Mouse (Mus musculus): ENCODE measurements around the gene Rassf3. TPM values are rescaled to one million over a fixed set of nuclear protein-coding genes. Genes with fewer than 3 reads are reported as not detected.

The Rassf3 gene
- total RNA-seq, 1 experiment from 2014 or later: 19.2 TPM

DNA sequence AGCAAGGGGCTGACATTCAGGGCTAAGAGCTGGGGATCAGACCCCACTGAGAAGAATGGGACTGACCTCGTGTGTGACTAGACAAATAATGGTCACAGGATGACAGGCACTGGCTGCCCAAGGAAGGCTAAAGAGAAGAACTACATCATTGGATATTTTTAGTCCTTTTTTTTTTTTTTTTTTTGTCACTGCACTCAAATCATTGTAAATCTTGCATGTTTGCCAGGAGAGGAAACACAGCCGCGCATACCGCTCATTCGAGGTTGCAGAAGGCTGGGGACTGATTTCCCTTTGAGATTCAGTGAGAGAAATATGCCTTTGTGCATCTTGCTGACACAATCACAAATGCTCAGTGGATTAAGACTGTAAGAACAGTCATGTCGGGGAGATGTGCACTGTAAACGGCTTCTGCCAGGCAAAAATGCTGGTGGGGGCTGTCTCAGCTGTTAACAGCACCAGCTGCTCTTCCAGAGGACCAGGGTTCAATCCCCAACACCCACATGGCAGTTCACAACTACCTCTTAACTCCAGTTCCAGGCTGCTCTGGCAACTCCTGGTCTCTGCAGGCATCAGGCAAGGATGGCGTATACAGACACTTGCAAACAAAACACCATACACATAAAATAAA, 4.5 kb downstream of the Rassf3 start:
- 0 out of 4 replicates have a peak, but pooled peaks of 1 of the 2 experiments have one; percentile 8 for ATAC-seq (replicated peaks in 1 of 2; ENCODE audit: insufficient read depth in 1 of 2, low FRiP score in 2 of 2, low TSS enrichment in 1 of 2, low read depth in 1 of 2, poor library complexity in 2 of 2, severe bottlenecking in 2 of 2)

DNA sequence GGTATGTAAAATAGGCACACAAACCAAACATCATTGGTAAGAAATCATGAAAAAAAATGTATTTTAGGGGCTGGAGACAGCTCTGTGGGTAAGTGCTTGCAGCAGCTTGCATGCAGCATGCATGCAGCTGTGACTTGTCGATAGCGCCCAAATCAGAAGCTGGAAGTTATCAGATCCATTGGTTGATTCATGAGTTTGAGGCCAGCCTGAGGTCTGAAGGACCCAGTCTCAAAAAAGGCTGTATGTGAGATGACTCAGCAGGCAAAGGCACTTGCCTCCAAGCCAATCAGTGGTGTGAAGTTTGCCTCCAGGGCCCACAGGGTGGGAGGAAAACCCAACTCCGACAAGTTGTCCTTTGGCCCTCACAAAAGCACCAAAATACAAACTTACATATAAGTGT, 6.5 kb downstream of the Rassf3 start:
- no peak for ATAC-seq (replicated peaks in 1 of 2; ENCODE audit: insufficient read depth in 1 of 2, low FRiP score in 2 of 2, low TSS enrichment in 1 of 2, low read depth in 1 of 2, poor library complexity in 2 of 2, severe bottlenecking in 2 of 2)

DNA sequence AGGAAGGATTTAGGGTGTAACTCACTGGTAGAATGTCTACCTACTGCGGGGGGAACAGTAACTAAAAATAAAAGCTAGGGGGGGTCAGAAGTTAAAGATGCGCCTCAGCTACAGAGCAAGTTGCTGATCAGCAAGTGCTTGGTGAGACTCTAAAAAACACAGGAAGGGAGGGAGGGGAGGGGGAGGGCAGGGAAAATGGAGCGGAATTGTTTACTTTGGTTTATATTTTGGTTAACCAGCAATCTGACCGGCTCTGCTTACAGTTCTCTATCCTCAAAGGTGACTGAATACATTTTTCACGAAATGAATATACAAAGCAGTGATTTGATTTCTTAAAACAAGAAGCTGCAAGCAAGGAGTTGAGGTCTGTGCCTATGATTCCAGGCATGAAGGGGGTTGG, 7.2 kb downstream of the Rassf3 start:
- ATAC-seq (replicated peaks in 1 of 2; ENCODE audit: insufficient read depth in 1 of 2, low FRiP score in 2 of 2, low TSS enrichment in 1 of 2, low read depth in 1 of 2, poor library complexity in 2 of 2, severe bottlenecking in 2 of 2): no peak

DNA sequence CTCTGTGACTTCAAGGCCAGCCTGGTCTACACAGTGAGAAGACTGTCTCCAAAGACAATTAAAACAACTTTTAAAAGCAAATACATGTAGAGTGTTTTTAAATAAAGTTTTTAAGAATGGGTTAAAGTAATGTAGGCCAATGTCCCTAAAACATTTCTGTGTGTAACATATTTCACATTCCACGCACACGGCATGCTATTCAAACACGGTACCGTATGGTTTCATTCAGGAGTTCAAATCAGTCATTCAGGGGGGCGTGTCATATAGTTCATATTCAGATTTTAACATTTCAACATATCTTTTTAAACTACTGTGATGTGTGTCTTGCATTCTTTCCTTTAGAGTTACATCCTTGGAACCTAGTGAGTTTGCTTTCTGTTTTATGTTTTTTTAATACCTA, 7.9 kb downstream of the Rassf3 start:
- no peak for ATAC-seq (replicated peaks in 1 of 2; ENCODE audit: insufficient read depth in 1 of 2, low FRiP score in 2 of 2, low TSS enrichment in 1 of 2, low read depth in 1 of 2, poor library complexity in 2 of 2, severe bottlenecking in 2 of 2)

DNA sequence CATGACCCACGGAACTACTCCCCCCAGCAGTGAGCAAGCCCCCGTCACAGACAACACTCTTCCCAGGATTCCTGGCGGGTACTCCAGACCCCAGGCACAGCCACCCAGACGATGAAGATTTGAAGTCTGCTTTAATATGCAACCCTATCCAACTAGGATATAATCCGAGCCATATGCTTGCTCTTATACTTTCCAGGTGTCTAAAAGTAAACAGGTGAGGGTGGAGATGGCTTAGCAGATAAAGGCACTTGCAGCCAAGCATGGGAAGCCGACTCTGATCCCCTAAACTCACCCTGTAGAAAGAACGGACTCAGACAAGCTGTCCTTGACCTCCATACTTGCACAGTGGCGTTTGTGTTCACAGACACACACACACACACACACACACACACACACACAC, 8.4 kb downstream of the Rassf3 start:
- no peak for ATAC-seq (replicated peaks in 1 of 2; ENCODE audit: insufficient read depth in 1 of 2, low FRiP score in 2 of 2, low TSS enrichment in 1 of 2, low read depth in 1 of 2, poor library complexity in 2 of 2, severe bottlenecking in 2 of 2)

DNA sequence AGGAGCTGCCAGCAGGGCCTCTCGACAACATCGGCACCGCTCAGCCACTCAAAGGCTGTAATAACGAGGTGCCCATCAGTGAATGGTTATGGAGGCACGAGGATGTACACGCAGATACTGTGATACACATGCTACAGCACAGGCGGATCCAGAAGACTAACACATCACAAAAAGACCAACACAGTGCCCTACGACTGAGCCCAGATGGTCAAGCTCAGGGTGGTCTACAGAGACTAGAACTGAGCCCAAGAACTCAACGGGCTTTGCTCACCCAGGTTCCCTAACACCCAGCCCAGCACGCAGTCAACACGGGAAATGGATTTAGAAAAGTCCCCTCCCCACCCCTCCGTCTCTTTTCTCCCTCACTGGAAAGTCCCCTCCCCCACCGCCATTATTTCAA, 9.1 kb downstream of the Rassf3 start:
- no peak for ATAC-seq (replicated peaks in 1 of 2; ENCODE audit: insufficient read depth in 1 of 2, low FRiP score in 2 of 2, low TSS enrichment in 1 of 2, low read depth in 1 of 2, poor library complexity in 2 of 2, severe bottlenecking in 2 of 2)

DNA sequence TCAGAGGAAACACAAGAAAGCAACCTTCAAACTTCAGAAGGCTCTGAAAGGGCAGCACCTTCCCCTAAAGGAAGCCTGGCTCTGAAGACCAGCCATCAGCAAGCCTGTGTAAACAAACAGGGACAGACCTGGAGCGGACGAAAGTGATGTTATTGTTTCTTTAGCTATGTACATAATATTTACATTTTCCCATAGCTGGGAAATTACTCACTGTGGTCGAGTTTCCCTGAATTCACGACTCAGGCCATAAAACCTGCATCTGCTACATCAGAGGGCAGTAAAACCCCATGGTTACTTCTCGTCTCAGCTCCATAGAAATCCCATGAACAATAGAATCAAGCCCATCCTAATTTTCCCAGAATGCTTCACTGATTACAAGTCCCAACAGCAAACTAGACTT, 11.1 kb downstream of the Rassf3 start:
- no peak for ATAC-seq (replicated peaks in 1 of 2; ENCODE audit: insufficient read depth in 1 of 2, low FRiP score in 2 of 2, low TSS enrichment in 1 of 2, low read depth in 1 of 2, poor library complexity in 2 of 2, severe bottlenecking in 2 of 2)

DNA sequence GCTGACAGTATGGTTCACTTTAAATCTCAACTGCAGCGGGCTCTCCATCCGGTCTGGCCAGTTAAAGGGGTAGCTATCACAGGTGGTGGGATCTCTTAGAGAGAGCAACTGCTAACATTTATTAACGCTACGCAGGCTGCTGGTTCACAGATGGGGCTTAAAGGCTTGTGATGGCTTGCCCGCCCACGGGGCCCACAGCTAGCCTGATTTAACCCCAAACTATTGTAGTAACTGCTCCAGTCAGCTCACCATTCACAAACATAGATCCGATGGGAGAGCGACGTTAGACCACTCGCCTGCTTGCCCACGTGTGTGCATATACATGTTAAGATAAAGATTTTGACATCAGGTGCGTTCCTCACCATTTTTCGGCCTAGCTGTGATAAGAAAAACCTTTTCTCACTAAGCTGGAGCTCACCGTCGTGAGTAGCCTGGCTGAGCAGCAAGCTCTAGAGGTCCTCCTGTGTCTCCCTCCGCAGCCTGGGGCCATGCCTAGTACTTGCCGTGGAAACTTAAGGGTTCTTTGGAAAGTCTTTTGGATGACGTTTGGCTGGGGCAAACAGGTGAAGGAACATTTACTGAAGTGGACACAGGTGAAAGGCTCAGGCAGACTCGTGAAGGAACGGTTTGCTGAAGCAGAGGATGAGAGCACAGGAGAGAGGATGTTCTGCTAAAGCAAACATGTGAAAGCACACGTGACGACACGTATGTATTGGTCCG, 13.8 kb downstream of the Rassf3 start:
- no peak for ATAC-seq (replicated peaks in 1 of 2; ENCODE audit: insufficient read depth in 1 of 2, low FRiP score in 2 of 2, low TSS enrichment in 1 of 2, low read depth in 1 of 2, poor library complexity in 2 of 2, severe bottlenecking in 2 of 2)

DNA sequence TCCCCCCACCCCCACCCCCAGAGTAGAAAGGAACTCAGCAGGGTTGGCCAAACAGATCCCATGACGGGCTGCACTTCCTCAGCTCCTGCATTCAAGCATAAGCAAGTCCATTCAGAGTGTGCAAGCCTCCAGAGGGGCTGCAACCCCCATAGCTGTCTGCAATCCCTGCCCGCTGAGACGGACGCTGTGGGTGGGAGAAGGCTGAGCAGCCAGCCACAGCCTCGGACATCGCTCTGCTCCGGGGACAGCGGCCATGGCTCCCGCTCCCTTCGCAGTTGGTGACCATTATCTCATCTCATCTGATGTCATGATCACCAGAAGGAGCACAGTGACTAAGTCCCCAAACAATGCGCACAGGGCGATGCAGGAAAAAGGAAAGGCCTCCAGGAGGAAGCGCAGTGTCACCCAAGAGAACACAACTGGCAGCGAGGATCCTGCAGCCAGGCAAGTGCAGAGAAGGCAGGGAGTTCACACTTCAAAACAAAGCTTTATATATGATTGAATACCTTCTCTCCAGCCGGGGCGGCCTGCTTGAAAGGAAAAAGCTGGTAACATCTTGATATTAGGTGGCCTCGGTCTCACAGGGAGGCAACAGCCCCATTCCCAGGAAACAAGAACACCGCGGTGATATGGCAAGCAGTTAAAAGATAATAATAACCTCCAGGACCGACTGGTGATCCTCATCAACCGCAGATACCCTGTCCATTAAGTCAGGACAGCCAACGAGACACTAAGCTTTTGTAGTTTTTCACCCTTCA, 14.6 kb downstream of the Rassf3 start:
- peak; percentile 12 to 25; a peak in 1 of 4 replicates for ATAC-seq (replicated peaks in 1 of 2; ENCODE audit: insufficient read depth in 1 of 2, low FRiP score in 2 of 2, low TSS enrichment in 1 of 2, low read depth in 1 of 2, poor library complexity in 2 of 2, severe bottlenecking in 2 of 2)

DNA sequence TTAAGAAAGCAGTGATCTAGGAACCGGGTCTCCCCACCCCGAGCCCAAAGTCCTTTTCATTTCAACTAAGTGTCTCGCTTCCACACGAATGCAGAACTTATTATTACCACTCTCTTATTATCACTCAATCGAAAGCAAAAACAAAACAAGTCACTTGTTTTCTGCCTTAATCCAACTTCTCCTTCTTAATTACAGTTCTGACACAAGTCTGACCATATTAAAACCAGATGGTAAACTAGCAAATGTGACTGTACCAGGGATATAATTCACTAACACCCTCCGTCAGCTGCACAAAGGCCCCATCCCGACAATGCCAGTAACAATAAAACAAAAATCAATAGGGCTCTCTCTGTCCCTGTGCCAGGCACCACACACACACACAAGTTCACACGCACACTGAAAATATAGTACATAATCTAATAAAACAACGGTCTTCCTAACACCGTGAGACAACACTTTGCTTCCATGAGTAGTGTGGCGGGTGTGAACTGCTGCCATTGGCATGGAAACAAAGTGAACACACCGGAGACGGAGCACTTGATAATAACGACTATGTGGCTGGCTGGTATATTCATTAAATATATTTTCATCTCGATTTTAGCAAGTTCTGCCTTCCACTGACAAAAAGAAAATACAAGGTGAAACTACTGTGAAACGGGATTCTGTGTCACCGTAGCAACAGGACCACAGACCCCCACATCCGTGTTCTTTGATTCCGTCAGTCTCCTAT, 16.9 kb downstream of the Rassf3 start:
- ATAC-seq (replicated peaks in 1 of 2; ENCODE audit: insufficient read depth in 1 of 2, low FRiP score in 2 of 2, low TSS enrichment in 1 of 2, low read depth in 1 of 2, poor library complexity in 2 of 2, severe bottlenecking in 2 of 2): no peak

DNA sequence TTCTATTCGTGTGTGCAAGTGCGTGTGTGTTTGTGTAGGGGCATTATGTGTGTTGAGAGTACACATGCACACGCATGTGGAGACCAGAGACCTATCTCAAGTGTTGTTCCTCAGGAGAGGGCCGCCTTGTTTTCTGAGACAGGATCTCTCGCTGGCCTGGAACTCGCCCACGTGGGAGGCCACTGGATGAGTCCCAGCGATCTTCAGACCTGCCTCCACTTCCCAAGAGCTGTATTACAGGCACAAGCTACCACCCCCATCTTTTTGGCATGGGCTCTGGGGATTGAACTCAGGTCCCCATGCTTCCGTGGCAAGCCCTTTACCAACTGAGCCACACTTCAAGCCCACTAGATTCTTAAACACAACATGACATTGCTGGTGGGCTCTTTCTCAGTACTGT, 17.7 kb downstream of the Rassf3 start:
- ATAC-seq (replicated peaks in 1 of 2; ENCODE audit: insufficient read depth in 1 of 2, low FRiP score in 2 of 2, low TSS enrichment in 1 of 2, low read depth in 1 of 2, poor library complexity in 2 of 2, severe bottlenecking in 2 of 2): no peak

DNA sequence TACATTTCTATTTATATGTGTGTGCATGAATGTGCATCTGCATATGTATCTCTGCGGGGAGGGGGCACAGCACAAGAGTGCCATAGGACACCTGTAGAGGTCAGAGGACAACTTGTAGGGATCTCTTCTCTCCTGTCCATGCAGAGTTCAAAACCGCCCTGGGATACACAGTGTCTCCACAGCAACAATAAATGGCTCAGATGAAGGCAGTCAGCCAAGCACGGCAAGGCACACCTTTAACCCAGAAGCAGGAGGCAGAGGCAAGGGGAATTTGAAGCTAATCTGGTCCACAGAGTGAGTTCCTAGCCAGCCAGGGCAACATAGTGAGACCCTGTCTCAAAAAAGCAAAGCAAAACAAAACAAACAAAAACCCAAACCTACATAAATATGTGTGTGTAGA, 18.8 kb downstream of the Rassf3 start:
- ATAC-seq (replicated peaks in 1 of 2; ENCODE audit: insufficient read depth in 1 of 2, low FRiP score in 2 of 2, low TSS enrichment in 1 of 2, low read depth in 1 of 2, poor library complexity in 2 of 2, severe bottlenecking in 2 of 2): no peak

DNA sequence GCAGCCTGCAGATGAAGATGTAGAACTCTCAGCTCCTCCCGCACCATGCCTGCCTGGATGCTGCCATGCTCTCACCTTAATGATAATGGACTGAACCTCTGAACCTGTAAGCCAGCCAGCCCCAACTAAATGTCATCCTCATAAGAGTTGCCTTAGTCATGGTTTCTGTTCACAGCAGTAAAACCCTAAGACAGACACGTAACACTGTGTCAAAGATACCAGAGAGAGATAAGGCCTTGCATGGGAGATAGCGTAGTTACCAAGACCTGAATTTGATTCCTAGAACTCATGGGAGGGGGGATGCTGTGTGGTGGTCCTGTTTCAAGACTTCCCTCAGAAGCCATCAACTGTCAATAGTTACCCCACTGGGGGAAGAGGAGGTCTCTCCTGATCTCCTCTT, 20.6 kb downstream of the Rassf3 start:
- no peak for ATAC-seq (replicated peaks in 1 of 2; ENCODE audit: insufficient read depth in 1 of 2, low FRiP score in 2 of 2, low TSS enrichment in 1 of 2, low read depth in 1 of 2, poor library complexity in 2 of 2, severe bottlenecking in 2 of 2)

DNA sequence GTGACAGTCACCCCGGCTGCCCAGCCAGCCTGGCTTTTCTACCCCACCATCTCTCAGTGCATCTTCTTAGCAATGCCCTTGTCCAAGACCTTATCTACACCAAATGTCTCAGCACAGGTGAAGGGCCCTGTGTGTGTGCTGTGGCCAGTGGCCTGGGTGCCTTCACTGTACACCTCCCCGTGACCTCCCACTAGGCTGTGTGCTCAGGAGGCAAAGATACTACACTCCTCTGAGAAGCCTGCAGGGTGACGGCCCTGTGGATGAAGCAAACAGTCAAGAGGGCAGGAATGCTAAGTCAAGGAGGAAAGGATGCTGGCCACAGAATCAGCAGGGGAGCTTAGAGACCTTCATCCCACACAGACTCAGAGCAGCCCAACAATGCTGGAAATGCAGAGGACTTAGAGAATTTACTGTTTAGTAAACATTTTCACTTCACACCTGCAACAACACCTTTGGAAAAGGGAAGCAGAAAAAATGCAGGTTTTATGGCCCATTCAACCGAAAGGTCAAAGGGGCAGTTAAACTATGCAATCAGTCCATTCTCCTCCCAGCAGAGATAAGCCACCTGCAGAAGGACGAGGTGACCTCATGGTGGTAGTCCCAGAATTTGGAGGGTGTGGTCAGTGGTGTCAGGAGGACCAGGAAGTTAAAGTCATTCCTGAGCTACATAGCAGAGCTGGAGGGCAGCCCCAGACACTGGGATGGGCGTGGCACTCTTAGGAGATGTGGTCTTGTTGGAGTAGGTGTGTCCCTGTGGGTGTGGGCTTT, 21.3 kb downstream of the Rassf3 start:
- ATAC-seq (replicated peaks in 1 of 2; ENCODE audit: insufficient read depth in 1 of 2, low FRiP score in 2 of 2, low TSS enrichment in 1 of 2, low read depth in 1 of 2, poor library complexity in 2 of 2, severe bottlenecking in 2 of 2): no peak

DNA sequence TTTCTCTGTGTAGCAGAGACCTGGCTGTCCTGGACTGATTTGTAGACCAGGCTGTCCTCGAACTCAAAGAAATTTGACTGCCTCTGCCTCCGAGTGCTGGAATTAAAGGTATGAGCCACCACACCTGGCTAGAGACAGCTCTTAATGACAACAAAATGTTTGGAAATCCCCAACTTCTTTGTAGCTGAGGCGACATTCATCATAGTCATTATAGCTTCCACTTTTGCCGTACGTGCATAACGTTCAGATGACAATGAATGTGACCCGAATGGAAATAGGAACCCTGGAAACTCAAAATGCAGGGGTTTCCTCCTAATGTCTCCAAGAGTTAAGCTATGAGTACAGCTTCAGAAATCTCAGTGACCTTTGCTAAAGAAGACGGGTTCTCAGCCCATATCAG, 22.1 kb downstream of the Rassf3 start:
- ATAC-seq (replicated peaks in 1 of 2; ENCODE audit: insufficient read depth in 1 of 2, low FRiP score in 2 of 2, low TSS enrichment in 1 of 2, low read depth in 1 of 2, poor library complexity in 2 of 2, severe bottlenecking in 2 of 2): no peak

DNA sequence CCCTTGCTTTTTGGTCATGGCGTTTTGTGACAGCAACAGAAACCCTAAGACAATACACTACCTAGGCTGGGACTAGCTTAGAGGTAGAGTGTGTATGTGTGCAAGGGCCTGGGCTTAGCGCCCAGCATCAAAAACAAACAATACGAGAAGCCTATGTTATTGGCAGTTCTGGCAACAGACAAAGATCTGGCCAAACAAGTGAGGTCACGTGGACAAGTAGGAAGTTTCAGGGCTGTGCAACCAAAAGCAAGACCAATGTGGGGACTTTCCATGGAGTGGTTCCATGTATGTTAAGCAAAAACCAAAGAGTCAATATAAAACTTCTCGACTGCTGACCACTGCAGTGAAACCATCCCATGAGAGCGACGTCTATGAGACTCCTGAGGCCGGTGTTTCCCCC, 30.3 kb downstream of the Rassf3 start:
- ATAC-seq (replicated peaks in 1 of 2; ENCODE audit: insufficient read depth in 1 of 2, low FRiP score in 2 of 2, low TSS enrichment in 1 of 2, low read depth in 1 of 2, poor library complexity in 2 of 2, severe bottlenecking in 2 of 2): no peak

DNA sequence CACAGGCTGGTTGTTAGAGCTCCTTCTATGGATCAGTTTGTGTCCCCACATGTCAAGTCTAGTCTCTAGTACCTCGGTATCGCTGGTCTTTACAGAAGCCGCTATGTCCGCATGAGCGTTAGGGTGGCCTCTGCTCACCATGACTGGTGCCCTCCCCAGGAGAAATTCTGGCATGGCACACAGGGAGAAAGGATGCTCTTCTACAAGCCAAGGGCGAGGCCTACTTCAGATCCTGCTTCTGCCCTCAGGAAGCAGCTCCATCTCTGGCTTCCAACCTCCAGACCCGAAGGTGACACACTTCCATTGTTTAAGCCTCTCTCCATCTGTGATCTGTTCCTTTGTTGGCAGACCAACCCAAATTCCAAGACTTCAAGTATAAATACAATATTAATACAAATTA, 31.9 kb downstream of the Rassf3 start:
- no peak for ATAC-seq (replicated peaks in 1 of 2; ENCODE audit: insufficient read depth in 1 of 2, low FRiP score in 2 of 2, low TSS enrichment in 1 of 2, low read depth in 1 of 2, poor library complexity in 2 of 2, severe bottlenecking in 2 of 2)

Data from hematopoietic stem cell, adult 5-6 weeks (primary cell).